In the genomic region with DNA sequence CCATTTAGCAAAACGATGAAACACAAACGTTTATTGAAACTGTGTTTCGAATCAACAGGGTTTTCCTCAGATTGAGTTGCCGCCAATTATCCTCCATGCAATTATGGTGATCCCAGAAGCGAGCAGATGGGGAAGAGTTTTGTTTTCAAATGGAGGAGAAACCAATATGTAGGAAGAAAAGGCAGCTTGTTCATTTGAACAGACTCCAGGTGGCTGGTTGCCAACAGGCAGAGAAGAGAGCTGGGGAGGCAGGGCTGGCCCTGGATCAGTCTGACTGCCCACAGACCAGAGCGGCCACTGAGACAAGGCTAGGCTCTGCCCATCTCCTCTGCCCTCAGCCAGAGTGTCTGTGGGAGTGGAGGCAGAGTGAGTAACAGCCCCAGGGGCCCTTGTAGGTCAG, we compare ENCODE assay signal across 9 mouse cellular contexts.
DNase-seq lines count a peak whose midpoint lies in the region; ATAC-seq and TF ChIP-seq lines count a peak whose summit lies in the region.
"Had no signal": no experiment of that assay in that cellular context is flagged by ENCODE, and none has a peak within 500 bp of the region (broad histone marks: within the 10 kb centered on the region; RNA-seq: fewer than 3 reads in every experiment).

No protein-coding gene starts in this region.

- no peaks in the 10 kb centered on the region for H3K9me3 ChIP-seq in midbrain, embryonic 14.5 days (ENCODE audit: control insufficient read depth, low read length)

- 77% methylated on average over 6 of the region's 6 CpGs for WGBS in midbrain, embryonic 14.5 days

- no peaks in the 10 kb centered on the region for H3K36me3 ChIP-seq in midbrain, embryonic 14.5 days (ENCODE audit: control insufficient read depth, insufficient read depth, low read length)

- H3K4me2 ChIP-seq in midbrain, embryonic 14.5 days (ENCODE audit: low read length), result no peak overlapping the region

- H3K27ac ChIP-seq in gastrocnemius, adult 2 months, result no peak overlapping the region
- no peak overlapping the region for H3K27ac ChIP-seq in midbrain, embryonic 14.5 days (replicated peaks; ENCODE audit: low read depth, low read length)

- no peak for TF ChIP-seq CTCF in gastrocnemius, adult 2 months (IDR thresholded peaks at IDR 0.05)

- no peaks in the 10 kb centered on the region for H3K4me1 ChIP-seq in midbrain, embryonic 14.5 days (ENCODE audit: control insufficient read depth, insufficient read depth, low read length)

- no peak overlapping the region for H3K4me3 ChIP-seq in gastrocnemius, adult 2 months
- no peak overlapping the region for H3K4me3 ChIP-seq in midbrain, embryonic 14.5 days (replicated peaks; ENCODE audit: low read depth, low read length)
- H3K4me3 ChIP-seq: myocyte had no signal

- DNase-seq in gastrocnemius, adult 2 months, result peak; percentile 16
- no peak for DNase-seq in gastrocnemius, adult 8-10 months (ENCODE audit: low spot score in 2 of 2)
- peak; percentile 78 for DNase-seq in cerebellum, adult 9-11 months
- peak; percentile 19 for DNase-seq in kidney, postnatal 14 days
- DNase-seq in midbrain, embryonic 14.5 days, result peak; percentile 48
- DNase-seq in lung, adult 18-20 months, result no peak
- DNase-seq in heart, adult 11 months, result no peak
- DNase-seq in adrenal gland, adult (ENCODE audit: inconsistent age in 2 of 2, low spot score in 1 of 2), result no peak

- no peak overlapping the region for H3K9ac ChIP-seq in midbrain, embryonic 14.5 days (replicated peaks; ENCODE audit: low read length)

- H3K27me3 ChIP-seq in midbrain, embryonic 14.5 days (ENCODE audit: control insufficient read depth, insufficient read depth, low read length), result no peaks in the 10 kb centered on the region

- ATAC-seq in midbrain, embryonic 14.5 days (ENCODE audit: low FRiP score, low TSS enrichment), result peak; percentile 60; the same call in 1 of the 2 replicates

- intact Hi-C loops in gastrocnemius, adult 2 months (cut with DNase I), result no loop called here

Comparison
In these comparisons a context has a peak if more than half of its experiments do, and no peak if none do; other contexts are left out.
1. DNase-seq: peak in gastrocnemius, adult 2 months (single experiment), cerebellum, adult 9-11 months (single experiment), kidney, postnatal 14 days (single experiment) and midbrain, embryonic 14.5 days (single experiment); none in gastrocnemius, adult 8-10 months (0 of 2), lung, adult 18-20 months (0 of 2), heart, adult 11 months (single experiment) and adrenal gland, adult (0 of 2).